Mouse (Mus musculus) gastrocnemius, postnatal 4 days (tissue): ENCODE measurements around the gene Golga1. TPM values are rescaled to one million over a fixed set of nuclear protein-coding genes. Genes with fewer than 3 reads are reported as not detected.

Experiments
- DNase-seq, 2 experiments: peaks; one replicate each; pipeline ENCODE4 v3.0.0; 2021 to 2022; ENCODE audit warnings: low spot score in 2 of 2, mixed read lengths in 2 of 2
- total RNA-seq, 2 experiments: library from RNA; stranded (reverse); gene quantifications; 2 replicates each; pipeline ENCODE4 v1.2.3; 2021

Golga1 gene
- total RNA-seq, 2 experiments from 2014 or later, result 19.9 to 24.8 TPM

DNA sequence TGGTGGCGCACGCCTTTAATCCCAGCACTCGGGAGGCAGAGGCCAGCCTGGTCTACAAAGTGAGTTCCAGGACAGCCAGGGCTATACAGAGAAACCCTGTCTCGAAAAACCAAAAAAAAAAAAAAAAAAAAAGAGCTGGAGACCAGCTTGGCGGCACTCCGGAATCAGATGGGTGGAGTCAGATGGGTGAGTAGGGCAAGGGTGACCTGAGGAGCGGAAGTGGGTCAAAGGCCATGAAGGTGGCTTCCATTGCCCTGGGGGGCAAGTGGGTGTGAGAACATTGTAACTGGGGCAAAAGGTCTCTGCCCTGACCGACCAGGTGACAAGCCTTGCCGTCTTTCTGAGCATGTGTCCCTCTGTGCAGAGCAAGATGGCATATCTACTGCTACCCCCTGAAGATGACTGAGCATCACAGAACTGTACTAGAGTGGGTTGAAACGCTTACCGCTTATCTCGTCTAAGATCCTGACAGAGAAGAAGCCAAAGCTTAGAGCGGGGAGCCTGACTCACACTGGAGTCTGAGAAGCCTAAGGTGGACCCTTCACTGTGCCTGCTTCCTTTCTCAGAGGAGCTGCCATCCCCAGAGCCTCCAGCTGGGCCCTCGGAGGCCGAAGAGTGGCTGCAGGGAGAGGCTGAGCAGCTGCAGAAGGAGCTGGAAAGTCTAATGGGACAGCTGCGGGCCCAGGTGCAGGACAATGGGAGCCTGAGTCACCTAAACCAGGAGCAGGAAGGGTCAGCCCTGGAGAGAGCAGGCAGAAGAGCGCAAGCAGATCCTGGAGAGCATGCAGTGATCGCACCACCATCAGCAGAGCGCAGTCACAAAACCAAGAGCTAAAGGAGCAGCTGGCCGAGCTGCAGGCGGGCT is 89.2 kb downstream of the Golga1 start:
- no peak for DNase-seq

DNA sequence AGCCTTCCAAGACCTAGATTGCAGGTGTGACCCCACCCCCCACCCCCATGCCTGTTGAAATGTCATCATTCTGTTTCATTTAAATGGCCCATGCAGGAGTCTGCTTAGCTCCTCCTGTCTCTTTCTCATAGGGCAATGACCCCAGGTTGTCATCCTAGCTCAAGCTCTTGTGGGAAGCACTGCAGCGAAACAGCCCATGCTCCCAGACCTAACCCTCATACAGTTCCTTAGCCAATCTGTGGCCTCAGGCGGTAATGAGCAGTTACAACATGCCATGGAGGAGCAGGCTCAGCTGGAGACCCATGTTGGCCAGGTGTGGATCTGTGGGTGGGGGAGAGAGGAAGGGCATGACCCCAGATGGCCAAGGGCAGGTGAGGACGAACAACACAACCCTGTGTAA is 90.2 kb downstream of the Golga1 start:
- no peak for DNase-seq

DNA sequence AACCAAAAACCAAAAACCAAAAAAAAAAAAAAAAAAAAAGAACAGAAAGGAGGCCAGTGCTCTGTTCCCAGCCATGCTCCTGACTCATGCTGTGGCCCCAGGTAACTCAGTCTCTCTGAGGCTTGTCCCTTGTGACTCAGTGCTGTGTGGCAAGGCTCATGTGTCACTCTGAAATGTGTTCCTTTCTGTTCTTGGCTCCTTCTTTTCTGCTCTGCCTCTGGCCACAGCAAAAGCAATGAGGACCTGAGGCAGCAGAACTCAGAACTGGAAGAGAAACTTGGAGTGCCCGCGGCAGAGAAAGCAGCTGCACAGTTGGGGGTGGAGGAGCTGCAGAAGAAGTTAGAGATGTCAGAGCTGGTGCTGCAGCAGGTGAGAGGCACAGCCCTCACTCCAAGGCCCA is 91.2 kb downstream of the Golga1 start:
- DNase-seq, result no peak

DNA sequence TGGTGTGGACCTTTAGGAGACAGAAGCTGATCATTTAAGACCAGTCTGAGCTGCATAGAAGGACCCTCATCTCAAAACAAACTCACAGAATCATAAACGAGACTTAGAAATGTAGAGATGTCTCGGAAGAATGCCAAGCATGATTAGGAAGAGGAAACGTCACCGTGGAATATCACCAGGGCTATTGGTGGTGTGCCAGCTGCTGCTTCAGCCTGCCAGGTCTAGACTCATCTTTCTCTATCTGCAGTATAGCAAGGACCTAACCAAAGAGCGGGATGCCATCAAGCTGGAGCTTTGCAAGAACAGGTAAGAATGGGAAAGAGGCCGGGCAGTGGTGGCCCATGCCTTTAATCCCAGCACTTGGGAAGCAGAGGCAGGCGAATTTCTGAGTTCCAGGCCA is 91.6 kb downstream of the Golga1 start:
- no peak for DNase-seq

DNA sequence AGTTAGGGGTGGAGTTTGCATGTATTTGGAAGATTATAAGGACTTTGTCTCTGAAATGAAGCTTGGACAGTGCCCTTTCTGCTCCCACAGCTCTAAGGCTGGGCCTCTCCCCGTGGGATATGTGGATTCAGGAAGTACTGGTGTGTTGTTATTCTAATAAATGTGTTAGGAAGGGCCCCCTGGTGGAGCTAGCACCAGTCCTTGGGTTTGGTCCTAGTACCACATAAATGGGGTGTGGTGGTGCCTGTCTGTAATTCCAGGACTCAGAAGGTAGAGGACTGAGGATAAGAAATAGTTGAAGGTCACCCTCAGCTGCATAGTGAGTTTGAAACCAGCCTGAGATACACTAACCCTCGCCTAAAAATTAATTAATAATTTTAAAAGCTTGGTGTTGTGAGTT is 92.1 kb downstream of the Golga1 start:
- no peak for DNase-seq

DNA sequence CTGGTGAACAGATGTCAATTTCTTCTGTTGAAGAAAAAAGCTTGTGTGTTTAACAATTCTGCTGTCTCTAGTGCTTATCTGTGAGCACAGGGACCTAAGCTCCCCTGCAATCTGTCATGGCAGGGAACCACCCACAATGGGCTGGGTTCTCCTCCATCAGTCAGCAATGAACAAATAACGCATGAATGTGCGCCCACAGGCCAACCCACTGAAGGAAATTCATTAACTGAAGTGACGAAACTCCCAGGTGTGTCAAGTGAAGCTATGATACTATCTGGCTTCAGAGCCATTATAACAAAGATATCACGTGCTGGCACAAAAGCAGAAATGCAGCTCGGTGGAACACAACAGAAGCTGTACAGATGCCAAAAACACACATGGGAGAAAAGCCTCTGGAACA is 95.3 kb downstream of the Golga1 start:
- DNase-seq, result no peak

DNA sequence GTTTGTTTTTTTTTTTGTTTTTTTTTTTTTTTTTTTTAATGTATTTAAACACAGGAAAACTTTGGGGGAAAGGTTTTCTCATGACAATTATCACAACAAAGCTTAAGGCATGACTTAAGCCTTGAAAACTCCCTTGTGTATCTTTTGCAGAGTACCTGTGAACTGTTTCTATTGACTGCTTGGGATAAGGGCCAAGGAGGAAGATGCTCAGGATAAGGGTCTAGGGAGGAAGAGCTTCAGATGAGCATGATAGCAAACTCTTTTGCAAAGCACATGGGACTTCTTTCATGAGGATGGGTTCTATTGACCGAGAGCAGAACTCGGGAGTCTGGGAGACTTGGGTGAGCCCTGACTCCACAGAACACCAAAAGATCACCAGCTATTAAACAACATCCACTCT is 95.7 kb downstream of the Golga1 start:
- DNase-seq, result no peak

Other genes with a start within 250 kb of the Golga1 start
- gene Nr6a1, start 137.9 kb downstream of the Golga1 start, total RNA-seq, result 1 to 10 TPM; 1.2 to 3.0 TPM
- gene Olfml2a, start 133.6 kb downstream of the Golga1 start, total RNA-seq, result 10 to 100 TPM; 39.3 to 46.4 TPM
- gene Wdr38, start 68.1 kb downstream of the Golga1 start, total RNA-seq, result under 1 TPM; 0.17 to 0.21 TPM
- gene Arpc5l, start 60.2 kb downstream of the Golga1 start, total RNA-seq, result 10 to 100 TPM; 46.0 to 51.2 TPM
- gene Rpl35, start 59.9 kb downstream of the Golga1 start, total RNA-seq, result 100 to 1,000 TPM; 548 to 582 TPM
- gene Scai, start 125.2 kb upstream of the Golga1 start, total RNA-seq, result 10 to 100 TPM; 13.6 to 14.2 TPM
- 10 to 100 TPM; 72.4 to 75.8 TPM for gene Ppp6c, start 160.9 kb upstream of the Golga1 start, total RNA-seq